Mouse (Mus musculus) neural tube, embryonic 12.5 days (tissue): ENCODE results near the gene Ckb. TPM values are rescaled to one million over a fixed set of nuclear protein-coding genes. Genes with fewer than 3 reads are reported as not detected.

ENCODE experiments used
- ATAC-seq: fragments of 200-750 bp; cut with Nextera tagmentation; 2 replicates; pipeline ENCODE4 v1.8.0; 2017; ENCODE audit warnings: low read depth, mild to moderate bottlenecking, moderate TSS enrichment, moderate library complexity; ENCODE audit not compliant: low FRiP score
- H3K27ac ChIP-seq: fragments of 300-500 bp; sonication (generic); 2 replicates; pipeline ENCODE4 v1.5.1; 2016
- H3K27me3 ChIP-seq: fragments of 300-500 bp; sonication (generic); replicated peaks from 2 replicates; pipeline ENCODE4 v1.6.1; 2016; ENCODE audit warnings: mild to moderate bottlenecking
- H3K36me3 ChIP-seq: fragments of 300-500 bp; sonication (generic); 2 replicates; pipeline ENCODE4 v1.6.1; 2016; ENCODE audit warnings: mild to moderate bottlenecking
- H3K4me1 ChIP-seq: fragments of 300-500 bp; sonication (generic); 2 replicates; pipeline ENCODE4 v1.6.1; 2016
- H3K4me2 ChIP-seq: fragments of 300-500 bp; sonication (generic); replicated peaks from 2 replicates; pipeline ENCODE4 v1.6.1; 2016; ENCODE audit warnings: mild to moderate bottlenecking
- H3K4me3 ChIP-seq: fragments of 300-500 bp; sonication (generic); 2 replicates; pipeline ENCODE4 v1.5.1; 2016
- H3K9ac ChIP-seq: fragments of 300-500 bp; sonication (generic); 2 replicates; pipeline ENCODE4 v1.6.1; 2016; ENCODE audit warnings: mild to moderate bottlenecking
- H3K9me3 ChIP-seq: fragments of 300-500 bp; sonication (generic); 2 replicates; pipeline ENCODE4 v1.6.1; 2016; ENCODE audit warnings: mild to moderate bottlenecking
- WGBS: fragments of 180-500 bp; shearing (Covaris S2); methylation state at CpG from one replicate; pipeline ENCODE4 v1.1.7; 2016; 5-methylcytosine and 5-hydroxymethylcytosine counted together
- polyA plus RNA-seq: library from polyadenylated mRNA; unstranded; fragments of >200 nt; fragmentation: Nextera tagmentation; extraction: Ambion mirVana; gene quantifications from 2 replicates; pipeline ENCODE4 v1.2.1, GENCODE M21; 2016

The Ckb gene
- polyA plus RNA-seq, 1 experiment from 2014 or later: 2,325 TPM

GRCm38 (mm10) chr12:111674850-111675486, 2.8 kb upstream of the Ckb start:
- Histone ChIP-seq H3K36me3 (peaks cover 7% of the 10 kb centered on the region), H3K27ac (no peak overlapping the region), H3K4me3 (no peak overlapping the region), H3K9ac (no peak overlapping the region), H3K4me1 (peaks cover 43% of the 10 kb centered on the region), H3K9me3 (no peaks in the 10 kb centered on the region), H3K27me3 (peaks cover 5% of the 10 kb centered on the region; the same call in 1 of the 2 replicates), H3K4me2 (no peak overlapping the region)
- no peak for ATAC-seq
- WGBS: 73% methylated on average over 2 of the region's 2 CpGs

- Histone ChIP-seq H3K4me1 (peaks cover 43% of the 10 kb centered on the region), H3K36me3 (peaks cover 18% of the 10 kb centered on the region), H3K9me3 (no peaks in the 10 kb centered on the region), H3K4me2 (peak overlapping the region; percentile 95), H3K27ac (peak overlapping the region; percentile 84; the same call in 1 of the 2 replicates), H3K4me3 (peak overlapping the region; percentile 89), H3K9ac (peak overlapping the region; percentile 95), H3K27me3 (peaks cover 5% of the 10 kb centered on the region; the same call in 1 of the 2 replicates)
- WGBS: 8% methylated on average over 12 of the region's 12 CpGs
- no peak for ATAC-seq
Observed at GRCm38 (mm10) chr12:111672581-111672980, 443 bp upstream of the Ckb start.

GRCm38 (mm10) chr12:111671431-111671902, 671 bp downstream of the Ckb start:
- Histone ChIP-seq H3K4me1 (peaks cover 36% of the 10 kb centered on the region), H3K27ac (peak overlapping the region; percentile 84), H3K36me3 (peaks cover 23% of the 10 kb centered on the region), H3K27me3 (peaks cover 5% of the 10 kb centered on the region; the same call in 1 of the 2 replicates), H3K4me3 (peak overlapping the region; percentile 89), H3K9ac (peak overlapping the region; percentile 95), H3K4me2 (peak overlapping the region; percentile 95), H3K9me3 (no peaks in the 10 kb centered on the region)
- ATAC-seq: peak; percentile 61
- WGBS: under 1% methylated on average over 34 of the region's 34 CpGs

- H3K27ac ChIP-seq: peak overlapping the region; percentile 84; the same call in 1 of the 2 replicates
- H3K36me3 ChIP-seq: peaks cover 23% of the 10 kb centered on the region
- H3K27me3 ChIP-seq: peaks cover 5% of the 10 kb centered on the region; the same call in 1 of the 2 replicates
Observed at GRCm38 (mm10) chr12:111670976-111671375, 1.2 kb downstream of the Ckb start.

GRCm38 (mm10) chr12:111670371-111670971, 1.7 kb downstream of the Ckb start:
- peaks cover 36% of the 10 kb centered on the region for H3K4me1 ChIP-seq
- peak overlapping the region; percentile 89 for H3K4me3 ChIP-seq
- peak overlapping the region; percentile 95 for H3K4me2 ChIP-seq
- H3K27ac ChIP-seq: peak overlapping the region; percentile 84; the same call in 1 of the 2 replicates
- H3K9ac ChIP-seq: peak overlapping the region; percentile 95
- WGBS: 2% methylated on average over 28 of the region's 29 CpGs
- no peaks in the 10 kb centered on the region for H3K9me3 ChIP-seq
- no peak for ATAC-seq
- peaks cover 5% of the 10 kb centered on the region; the same call in 1 of the 2 replicates for H3K27me3 ChIP-seq
- peaks cover 23% of the 10 kb centered on the region for H3K36me3 ChIP-seq

More at GRCm38 (mm10) chr12:111670976-111671375, 1.2 kb downstream of the Ckb start:
- Histone ChIP-seq H3K9me3 (no peaks in the 10 kb centered on the region), H3K4me3 (peak overlapping the region; percentile 89), H3K4me2 (peak overlapping the region; percentile 95), H3K4me1 (peaks cover 36% of the 10 kb centered on the region), H3K9ac (peak overlapping the region; percentile 95)
- peak; percentile 0; the same call in 1 of the 2 replicates for ATAC-seq
- WGBS: 1% methylated on average over 35 of the region's 35 CpGs

GRCm38 (mm10) chr12:111669961-111670360, 2.2 kb downstream of the Ckb start:
- peak overlapping the region; percentile 95 for H3K9ac ChIP-seq
- ATAC-seq: no peak
- 0 out of 2 replicates have a peak overlapping the region, but pooled peaks have one; percentile 84 for H3K27ac ChIP-seq
- H3K9me3 ChIP-seq: no peaks in the 10 kb centered on the region
- 39% methylated on average over 8 of the region's 8 CpGs for WGBS
- peak overlapping the region; percentile 89 for H3K4me3 ChIP-seq
- peaks cover 25% of the 10 kb centered on the region for H3K36me3 ChIP-seq
- H3K4me2 ChIP-seq: peak overlapping the region; percentile 95
- H3K27me3 ChIP-seq: peaks cover 5% of the 10 kb centered on the region; the same call in 1 of the 2 replicates
- peaks cover 36% of the 10 kb centered on the region for H3K4me1 ChIP-seq

- Histone ChIP-seq H3K36me3 (peaks cover 30% of the 10 kb centered on the region), H3K4me2 (peak overlapping the region; percentile 95), H3K9ac (peak overlapping the region; percentile 95), H3K4me3 (peak overlapping the region; percentile 89), H3K4me1 (peaks cover 37% of the 10 kb centered on the region), H3K27me3 (peaks cover 5% of the 10 kb centered on the region; the same call in 1 of the 2 replicates), H3K9me3 (no peaks in the 10 kb centered on the region), H3K27ac (peak overlapping the region; percentile 77)
- WGBS: 52% methylated on average over 23 of the region's 23 CpGs
- no peak for ATAC-seq
Observed at GRCm38 (mm10) chr12:111669000-111669788, 2.9 kb downstream of the Ckb start.

GRCm38 (mm10) chr12:111668457-111668912, 3.7 kb downstream of the Ckb start:
- peak; percentile 34; the same call in 1 of the 2 replicates for ATAC-seq

GRCm38 (mm10) chr12:111667421-111667820, 4.7 kb downstream of the Ckb start:
- no peak for ATAC-seq
- WGBS: 91% methylated on average over 5 of the region's 5 CpGs
- H3K4me1 ChIP-seq: peaks cover 35% of the 10 kb centered on the region
- peaks cover 37% of the 10 kb centered on the region for H3K36me3 ChIP-seq
- no peak overlapping the region for H3K4me2 ChIP-seq
- H3K27me3 ChIP-seq: no peaks in the 10 kb centered on the region
- no peak overlapping the region for H3K27ac ChIP-seq
- no peak overlapping the region; the same call in 1 of the 2 replicates for H3K9ac ChIP-seq
- no peaks in the 10 kb centered on the region for H3K9me3 ChIP-seq
- H3K4me3 ChIP-seq: no peak overlapping the region

More at GRCm38 (mm10) chr12:111668457-111668912, 3.7 kb downstream of the Ckb start:
- H3K4me3 ChIP-seq: peak overlapping the region; percentile 89
- peak overlapping the region; percentile 77 for H3K27ac ChIP-seq
- H3K27me3 ChIP-seq: no peaks in the 10 kb centered on the region
- no peaks in the 10 kb centered on the region for H3K9me3 ChIP-seq
- H3K9ac ChIP-seq: peak overlapping the region; percentile 95
- peaks cover 42% of the 10 kb centered on the region for H3K4me1 ChIP-seq
- WGBS: under 1% methylated on average over 8 of the region's 8 CpGs
- peak overlapping the region; percentile 95 for H3K4me2 ChIP-seq
- H3K36me3 ChIP-seq: peaks cover 37% of the 10 kb centered on the region

GRCm38 (mm10) chr12:111666380-111666779, 5.8 kb downstream of the Ckb start:
- no peak overlapping the region for H3K4me3 ChIP-seq
- no peak for ATAC-seq
- H3K4me2 ChIP-seq: no peak overlapping the region
- no peak overlapping the region for H3K9ac ChIP-seq
- peaks cover 32% of the 10 kb centered on the region for H3K4me1 ChIP-seq
- H3K27ac ChIP-seq: no peak overlapping the region
- H3K27me3 ChIP-seq: no peaks in the 10 kb centered on the region
- no peaks in the 10 kb centered on the region for H3K9me3 ChIP-seq
- 78% methylated on average over 13 of the region's 13 CpGs for WGBS
- peaks cover 44% of the 10 kb centered on the region for H3K36me3 ChIP-seq

- 0 out of 2 replicates have a peak overlapping the region, but pooled peaks have one; percentile 17 for H3K9ac ChIP-seq
- no peaks in the 10 kb centered on the region for H3K27me3 ChIP-seq
- H3K4me2 ChIP-seq: no peak overlapping the region
- no peak overlapping the region for H3K27ac ChIP-seq
- peaks cover 41% of the 10 kb centered on the region for H3K36me3 ChIP-seq
- no peak for ATAC-seq
- peaks cover 24% of the 10 kb centered on the region for H3K4me1 ChIP-seq
- no peaks in the 10 kb centered on the region for H3K9me3 ChIP-seq
- no peak overlapping the region for H3K4me3 ChIP-seq
- WGBS: 88% methylated on average over 13 of the region's 13 CpGs
Observed at GRCm38 (mm10) chr12:111665041-111665880, 6.9 kb downstream of the Ckb start.
